Mouse (Mus musculus): ENCODE data around the gene Apba3. TPM values are rescaled to one million over a fixed set of nuclear protein-coding genes. Genes with fewer than 3 reads are reported as not detected.

Gene Apba3
- total RNA-seq, 2 experiments from 2014 or later: 62.8 to 71.1 TPM

DNA sequence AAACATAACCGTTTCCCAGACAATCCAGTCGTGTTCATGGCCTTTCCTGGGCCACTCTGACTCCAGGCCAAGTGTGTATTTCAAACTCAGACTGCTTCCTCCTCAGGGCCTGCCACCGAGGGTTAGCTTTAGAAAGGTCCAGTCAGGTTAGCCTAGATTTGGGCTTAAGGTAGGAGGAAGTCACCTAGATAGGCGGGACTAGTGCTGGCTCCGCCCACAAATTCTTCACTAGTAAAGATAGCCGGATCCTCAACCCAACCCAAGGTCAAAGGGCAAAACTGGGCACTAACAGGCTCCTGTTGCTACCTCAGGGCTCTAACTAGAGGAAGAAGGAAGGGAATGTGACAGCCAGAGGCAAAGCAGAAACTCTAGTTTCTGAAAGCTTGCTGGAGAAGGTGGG lies 19.8 kb downstream of the Apba3 start:
- intact Hi-C loops (cut with DNase I; ENCODE audit: low total_unique reads): loop anchor here (5.0 to 10.0 kb wide), 2 partner anchors 66 to 168 kb away; partner anchors contain the start of genes Hmg20b and Nfic
- no peak for DNase-seq

DNA sequence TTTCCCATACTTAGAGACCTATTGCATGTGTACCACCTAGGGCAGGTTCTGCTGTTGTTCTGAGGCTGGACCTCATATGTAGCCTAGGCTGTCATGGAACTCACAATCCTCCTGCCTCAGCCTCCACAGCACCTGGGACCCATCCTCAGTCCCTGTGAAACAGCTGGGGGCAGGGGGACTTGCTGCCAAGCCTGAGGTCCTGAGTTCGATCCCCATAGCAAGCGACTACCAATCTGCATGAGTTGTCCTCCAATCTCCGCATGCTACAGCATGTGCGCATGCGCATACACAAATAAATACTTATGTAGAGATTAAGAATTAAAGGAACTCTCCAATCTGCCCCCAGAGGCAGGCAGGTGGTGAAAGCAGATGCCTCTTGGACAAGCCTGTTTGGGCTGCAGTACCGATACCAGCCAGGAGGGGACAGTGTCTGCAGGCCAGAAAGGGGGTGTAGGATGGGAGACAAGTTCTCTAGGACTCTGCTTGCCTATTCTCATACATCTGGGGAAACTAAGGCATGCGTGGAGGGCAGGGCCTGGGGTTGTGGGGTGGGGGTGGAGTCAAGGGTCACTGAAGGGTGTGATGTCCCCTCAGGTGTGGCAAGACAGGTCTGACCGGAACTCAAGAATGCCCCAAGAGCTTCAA lies 20.9 kb downstream of the Apba3 start:
- intact Hi-C loops (cut with DNase I; ENCODE audit: low total_unique reads): loop anchor here (5.0 to 10.0 kb wide), 2 partner anchors 65 to 167 kb away; partner anchors contain the start of genes Hmg20b and Nfic
- DNase-seq: peak; percentile 54

DNA sequence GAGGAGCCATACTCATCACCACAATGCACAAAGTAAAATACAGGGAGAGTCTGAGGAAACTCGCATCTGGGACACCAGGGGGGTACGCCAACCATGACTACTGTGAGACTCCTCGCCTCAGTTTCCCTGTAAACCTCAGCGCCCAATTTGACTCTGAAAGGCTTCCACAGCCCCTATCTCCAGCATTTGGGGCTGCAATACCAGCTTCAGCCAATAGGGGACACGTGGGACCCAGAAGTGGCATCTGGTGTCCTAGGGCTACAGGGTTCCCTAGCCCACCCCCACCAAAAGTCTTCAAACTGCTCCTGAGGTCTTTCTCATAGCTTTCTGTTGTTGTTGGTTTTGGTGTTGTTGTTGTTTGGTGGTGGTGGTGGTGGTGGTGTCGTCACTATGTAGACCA lies 21.8 kb downstream of the Apba3 start:
- no peak for DNase-seq
- intact Hi-C loops (cut with DNase I; ENCODE audit: low total_unique reads): loop anchor here (5.0 to 10.0 kb wide), 2 partner anchors 64 to 166 kb away; partner anchors contain the start of genes Hmg20b and Nfic

DNA sequence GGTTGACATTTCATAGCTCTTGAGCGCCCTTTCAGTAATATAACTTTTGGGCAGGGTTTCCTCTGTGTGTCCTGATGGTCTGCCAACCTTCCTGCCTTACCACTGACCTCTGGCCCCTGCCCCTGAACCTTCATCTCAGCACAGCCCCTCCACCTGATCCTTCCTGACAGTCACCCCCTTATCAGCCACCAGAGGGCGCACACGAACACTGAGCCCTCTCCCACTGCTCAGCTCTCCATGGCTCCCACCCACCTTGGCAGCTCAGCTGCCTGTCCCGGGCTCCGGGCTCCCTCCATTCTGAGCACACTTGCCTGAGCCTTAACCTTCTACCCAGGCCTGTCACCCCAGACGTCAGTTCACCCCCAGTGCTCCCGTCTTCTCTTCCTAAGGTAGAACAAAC lies 22.5 kb downstream of the Apba3 start:
- intact Hi-C loops (cut with DNase I; ENCODE audit: low total_unique reads): loop anchor here (5.0 to 10.0 kb wide), 2 partner anchors 63 to 166 kb away; partner anchors contain the start of genes Hmg20b and Nfic
- DNase-seq: peak; percentile 73

DNA sequence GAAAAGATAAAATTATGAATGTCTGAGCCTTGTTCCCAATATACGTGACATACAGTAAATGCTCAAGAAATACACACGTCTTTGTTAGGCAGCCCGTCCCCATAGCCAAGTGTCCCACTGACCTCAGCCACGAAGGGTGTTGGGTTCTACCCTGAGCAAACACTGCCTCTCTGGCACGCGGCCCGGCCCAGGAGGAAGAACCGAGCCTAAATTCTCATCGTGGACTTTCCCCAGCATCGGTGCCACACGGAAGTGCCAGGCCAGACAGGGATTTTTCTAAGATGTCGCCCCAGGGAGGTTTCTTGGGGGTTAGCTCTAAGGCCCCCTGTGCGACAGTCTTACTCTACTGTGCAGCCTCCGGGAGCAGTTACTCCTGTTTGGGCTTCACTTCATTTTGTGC lies 23.1 kb downstream of the Apba3 start:
- intact Hi-C loops (cut with DNase I; ENCODE audit: low total_unique reads): loop anchor here (5.0 to 10.0 kb wide), 2 partner anchors 62 to 165 kb away; partner anchors contain the start of genes Hmg20b and Nfic
- no peak for DNase-seq

DNA sequence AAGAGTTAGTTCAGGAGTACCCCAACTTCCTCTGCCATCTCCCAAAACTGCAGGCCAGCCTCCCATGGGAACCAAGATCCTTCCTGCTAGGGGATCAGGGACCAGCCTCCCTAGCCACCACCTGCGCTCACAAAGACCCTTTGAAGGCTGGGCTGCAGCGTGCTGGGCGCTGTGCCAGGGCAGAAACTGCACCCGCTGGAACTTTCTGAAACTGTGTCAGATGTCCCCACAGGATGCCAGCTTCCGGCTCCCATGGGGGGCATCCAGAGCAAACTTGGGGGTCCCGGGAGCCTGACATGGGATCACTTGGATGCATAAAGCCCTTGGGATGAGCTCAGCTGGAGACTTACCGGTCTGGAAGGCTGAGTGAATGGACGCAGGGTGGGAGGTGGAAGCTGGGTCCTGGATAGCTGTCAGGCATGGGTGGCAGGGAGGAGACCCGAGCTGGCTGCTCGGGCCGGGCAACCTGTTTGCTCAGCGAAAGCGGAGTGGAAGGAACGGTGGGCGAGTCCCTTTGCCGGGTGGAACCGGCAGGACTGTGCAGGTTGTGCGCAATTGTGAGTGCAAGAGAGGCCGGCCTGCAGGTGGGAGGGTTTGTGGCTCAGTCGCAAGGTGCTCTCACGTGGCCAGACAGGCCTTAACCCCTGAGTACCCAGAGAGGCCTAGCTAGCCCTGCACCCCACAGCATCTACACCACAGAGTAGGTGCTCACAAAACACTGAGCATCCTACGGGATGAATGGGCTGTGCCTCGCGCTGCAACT lies 24.1 kb downstream of the Apba3 start:
- intact Hi-C loops (cut with DNase I; ENCODE audit: low total_unique reads): no loop called here
- DNase-seq: no peak

DNA sequence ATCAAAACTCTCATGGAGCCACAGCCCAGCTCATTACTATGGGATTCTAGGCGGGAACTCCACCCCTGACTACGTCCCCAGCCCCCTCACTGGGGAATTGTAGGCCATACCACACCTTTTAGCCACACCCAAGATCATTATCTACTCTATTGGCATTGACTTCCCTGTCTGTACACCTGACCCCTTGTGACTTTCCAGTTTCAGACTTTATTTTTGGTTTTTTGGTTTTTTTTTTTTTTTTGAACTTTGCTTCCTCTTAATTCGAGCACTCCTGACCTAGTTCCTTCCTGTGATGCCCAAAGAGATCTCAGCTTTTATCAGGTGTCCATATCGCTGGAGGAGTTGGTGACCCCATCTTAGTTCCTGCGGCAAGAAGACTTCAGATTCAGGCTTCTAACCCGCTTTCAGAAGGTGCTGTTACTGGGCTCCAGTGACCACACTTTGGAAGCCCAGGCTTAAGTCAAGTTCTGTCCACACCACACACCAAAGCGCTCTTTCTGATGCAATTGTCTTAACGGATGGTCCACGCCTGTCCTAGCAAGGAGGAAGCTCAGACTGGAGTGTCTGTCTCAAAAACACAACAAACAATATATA lies 24.8 kb downstream of the Apba3 start, which contains the start of gene Tjp3:
Gene Tjp3, minus strand, starts transcription at position 71 of the 594 bp plus-strand sequence.
- intact Hi-C loops (cut with DNase I; ENCODE audit: low total_unique reads): no loop called here
- DNase-seq: no peak

DNA sequence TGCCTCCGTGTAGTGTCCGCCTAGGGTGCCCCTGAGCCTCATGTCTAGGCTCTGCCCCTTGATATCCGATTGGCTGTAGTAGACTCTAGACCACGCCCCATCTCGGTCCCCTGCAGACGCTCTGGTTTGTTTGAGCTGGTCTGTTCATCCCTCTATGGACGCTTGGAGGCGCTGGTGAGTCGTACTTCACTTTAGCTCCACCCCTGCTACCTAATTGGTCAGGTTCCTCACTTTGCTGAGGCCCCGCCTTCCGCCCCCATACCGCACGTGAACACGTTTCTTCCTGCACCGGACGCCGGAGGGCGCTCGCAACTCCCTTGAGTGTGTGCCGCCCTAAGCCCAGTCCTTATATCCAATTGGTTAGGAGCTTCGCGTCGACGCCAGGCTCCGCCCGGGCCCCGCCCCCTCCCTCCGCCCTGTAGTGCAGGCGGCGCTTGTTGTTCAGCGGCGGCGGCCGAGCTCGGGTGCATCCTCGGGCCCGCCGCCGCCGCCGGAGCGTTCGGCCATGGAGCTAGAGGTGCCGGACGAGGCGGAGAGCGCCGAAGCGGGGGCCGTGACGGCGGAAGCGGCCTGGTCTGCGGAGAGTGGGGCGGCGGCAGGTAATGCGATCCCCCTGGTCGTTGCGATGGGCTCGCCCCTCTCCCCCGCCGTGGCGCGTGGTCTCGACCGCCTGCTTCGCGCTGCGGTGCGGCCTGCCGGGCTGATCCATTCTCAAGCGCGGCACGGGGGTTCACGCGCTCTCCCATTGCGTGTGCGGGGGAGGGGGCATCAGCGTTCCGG lies 26.0 kb downstream of the Apba3 start, which contains the start of gene Pip5k1c:
Gene Pip5k1c, plus strand, starts transcription at position 410 of the 780 bp plus-strand sequence.
- DNase-seq: peak; percentile 98
- intact Hi-C loops (cut with DNase I; ENCODE audit: low total_unique reads): no loop called here

DNA sequence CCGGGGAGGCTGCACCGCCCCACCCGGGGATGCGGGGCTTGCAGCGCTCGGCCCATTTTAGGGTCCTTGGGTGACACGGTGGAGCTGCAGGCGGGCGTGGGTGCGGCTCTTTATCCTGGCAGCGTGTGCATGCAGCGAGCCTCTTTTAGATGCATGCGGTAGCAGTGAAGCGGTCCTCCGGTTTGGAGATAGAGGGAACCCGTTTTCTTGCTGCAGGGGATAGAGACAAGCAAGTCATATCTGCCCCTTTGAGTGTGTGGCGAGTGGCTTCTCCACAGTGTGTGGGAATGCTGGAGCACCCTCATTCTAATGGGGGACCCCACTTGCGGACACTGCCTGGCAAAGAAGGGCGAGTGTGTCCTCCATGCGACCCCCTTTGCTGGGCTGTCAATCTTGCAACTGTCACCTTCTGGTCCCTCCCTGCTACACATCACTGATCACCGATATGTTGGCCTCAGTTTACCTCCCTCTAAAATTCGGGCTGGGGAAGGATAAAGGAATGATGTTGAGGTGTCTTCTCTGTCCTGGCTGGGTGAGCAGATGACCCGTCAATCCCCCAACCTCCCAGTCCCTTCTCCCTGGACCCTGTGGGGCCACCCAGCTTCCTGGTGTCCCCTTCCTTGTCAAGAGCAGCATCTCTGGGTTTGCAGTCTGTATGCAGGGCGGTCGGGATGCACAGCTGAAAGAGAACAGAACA lies 26.7 kb downstream of the Apba3 start:
- no peak for DNase-seq
- intact Hi-C loops (cut with DNase I; ENCODE audit: low total_unique reads): no loop called here

DNA sequence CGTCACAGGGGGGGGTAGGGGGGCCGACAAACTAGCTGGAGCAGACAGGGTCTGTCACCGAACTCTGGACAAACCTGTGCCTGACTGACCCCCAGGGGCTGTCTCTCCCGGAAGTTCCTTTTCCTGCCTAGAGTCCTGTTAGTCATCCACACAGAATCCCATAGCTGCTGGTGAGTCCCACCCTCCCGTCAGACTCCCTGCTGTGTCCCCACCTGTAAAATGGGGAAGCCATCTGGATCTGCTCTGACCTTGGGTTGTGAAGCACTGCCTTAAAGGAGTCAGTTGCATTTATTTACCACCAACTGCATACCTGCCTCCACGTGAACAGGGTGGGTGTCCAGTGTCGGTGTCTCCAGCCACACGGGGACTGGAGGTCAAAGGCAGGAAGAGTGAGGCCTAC lies 27.7 kb downstream of the Apba3 start:
- no peak for DNase-seq
- intact Hi-C loops (cut with DNase I; ENCODE audit: low total_unique reads): no loop called here

DNA sequence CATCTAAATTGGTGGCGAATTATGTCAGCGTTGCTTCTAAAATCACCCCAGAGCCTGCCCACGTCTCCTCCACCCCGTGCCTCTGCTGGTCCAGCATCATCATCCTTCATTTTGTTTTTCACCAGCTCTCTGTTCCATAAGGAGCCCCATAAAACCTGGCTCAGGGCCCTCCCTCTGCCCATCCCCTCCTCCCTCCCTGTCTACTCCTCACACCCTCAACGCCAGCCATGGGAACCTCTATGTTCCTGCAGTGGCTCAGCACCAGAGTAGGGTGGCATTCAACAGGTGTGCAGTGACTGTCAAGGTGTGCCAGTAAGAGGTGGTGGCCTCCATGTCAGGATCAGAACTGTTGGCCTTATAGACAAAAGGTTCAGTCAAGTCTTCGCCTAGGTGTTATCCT lies 28.4 kb downstream of the Apba3 start:
- intact Hi-C loops (cut with DNase I; ENCODE audit: low total_unique reads): no loop called here
- DNase-seq: no peak

DNA sequence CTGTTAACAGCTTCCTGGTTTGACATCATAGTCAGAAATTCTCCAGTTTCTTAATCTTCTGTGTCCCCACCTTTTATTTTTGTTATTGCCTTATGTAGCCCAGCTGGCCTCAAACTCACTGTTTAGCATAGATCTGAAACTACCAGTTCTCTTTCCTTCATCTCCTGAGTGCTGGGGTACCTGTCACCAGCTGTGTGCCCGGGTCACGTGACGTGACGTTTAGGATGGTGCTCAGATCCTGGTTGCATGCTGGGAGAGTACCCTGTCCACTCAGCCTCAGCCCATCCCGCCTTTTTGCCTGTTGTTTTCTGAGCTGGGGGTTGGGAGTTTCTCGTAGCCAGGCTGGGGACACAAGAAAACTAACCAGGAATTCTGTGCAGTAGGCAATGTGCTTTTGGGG lies 30.5 kb downstream of the Apba3 start:
- DNase-seq: no peak
- intact Hi-C loops (cut with DNase I; ENCODE audit: low total_unique reads): no loop called here

DNA sequence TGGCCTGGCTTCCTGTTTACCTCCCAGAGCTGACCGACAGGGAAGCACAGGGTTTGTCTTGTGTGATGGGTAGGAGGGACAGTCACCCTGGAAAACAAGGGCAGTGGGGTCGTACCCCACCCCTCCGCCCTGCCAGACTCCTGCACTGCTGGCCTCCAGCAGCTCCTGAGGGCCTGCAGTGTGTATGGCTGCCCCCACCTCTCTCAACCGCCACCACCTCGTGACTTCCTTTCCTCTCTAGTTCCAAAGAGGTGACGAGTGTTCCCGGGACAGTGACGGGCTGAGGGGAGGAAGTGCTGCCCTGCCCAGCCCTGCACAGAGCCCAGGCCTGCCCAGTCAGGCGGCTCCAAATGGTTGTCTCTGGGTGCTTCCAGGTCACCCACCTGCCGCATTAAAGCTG lies 31.1 kb downstream of the Apba3 start:
- DNase-seq: peak; percentile 48
- intact Hi-C loops (cut with DNase I; ENCODE audit: low total_unique reads): no loop called here

DNA sequence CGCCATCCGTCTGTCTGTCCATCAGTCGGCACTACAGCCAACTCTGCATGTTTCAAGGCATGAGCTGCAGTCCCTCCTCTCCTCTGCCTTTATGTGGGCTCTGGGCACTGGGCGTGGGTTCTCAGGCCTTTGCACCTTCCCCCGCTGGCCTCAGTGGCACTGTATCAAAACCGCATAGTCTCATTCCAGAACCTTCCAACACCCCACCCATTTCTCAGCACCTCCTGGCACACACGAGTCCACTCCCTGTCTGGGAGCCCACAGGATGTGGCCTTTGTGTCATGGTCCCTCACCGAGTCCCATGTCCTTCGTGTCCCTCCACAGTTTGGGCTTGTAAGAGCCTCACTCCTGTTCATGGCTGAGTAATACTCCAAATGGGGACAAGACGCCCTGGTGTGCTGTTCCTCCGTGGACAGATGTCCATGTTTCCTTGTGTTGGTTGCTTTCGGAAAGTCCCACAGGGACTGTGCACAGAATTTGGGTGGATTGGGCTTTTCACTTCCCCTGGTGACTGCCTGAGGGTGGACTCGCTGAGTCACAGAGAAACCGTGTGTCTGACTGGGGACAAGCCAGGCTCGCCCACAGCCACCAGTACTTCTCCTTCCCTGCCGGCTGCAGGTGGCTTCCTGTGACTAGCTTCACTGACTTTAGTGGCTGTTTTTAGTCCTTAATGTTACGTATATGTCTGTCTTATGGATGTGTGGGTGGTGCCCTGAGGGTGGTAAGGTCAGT lies 31.8 kb downstream of the Apba3 start:
- DNase-seq: no peak
- intact Hi-C loops (cut with DNase I; ENCODE audit: low total_unique reads): no loop called here

DNA sequence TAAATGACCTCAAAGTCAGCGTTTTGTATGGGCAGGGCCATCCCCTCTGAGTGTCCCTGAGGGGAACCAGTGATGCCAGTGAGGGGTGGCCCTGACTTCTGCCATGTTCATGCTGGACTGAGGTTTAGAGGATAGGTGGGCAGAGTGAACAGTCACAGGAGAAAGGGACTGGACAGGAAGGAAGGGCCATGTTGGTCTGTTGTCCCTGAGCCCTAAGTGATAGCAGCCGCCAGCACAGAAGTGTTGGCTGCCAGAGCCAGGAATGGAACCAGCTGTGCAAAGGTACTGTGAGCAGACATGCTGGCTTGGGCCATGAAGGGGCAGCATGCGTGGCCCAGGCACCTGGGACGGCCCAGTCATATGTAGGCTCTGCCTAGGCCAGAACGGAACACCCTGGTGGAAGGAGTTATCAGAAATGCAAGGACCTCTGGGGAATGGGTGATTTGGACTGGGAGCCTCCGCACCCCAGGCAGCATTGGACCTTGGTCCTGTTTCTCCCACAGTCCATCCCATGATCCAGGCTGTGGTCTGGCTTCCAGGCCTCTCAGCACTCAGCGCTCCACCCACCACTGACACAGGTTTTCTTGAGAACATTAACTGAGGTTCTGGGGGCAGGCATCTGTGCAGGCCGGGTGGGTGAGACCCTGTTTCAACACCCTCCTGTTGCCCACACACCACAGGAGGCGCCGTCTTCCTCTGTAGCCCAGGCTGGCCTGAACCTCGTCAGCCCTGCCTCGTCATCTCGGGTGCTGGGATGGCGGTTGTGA lies 33.0 kb downstream of the Apba3 start:
- intact Hi-C loops (cut with DNase I; ENCODE audit: low total_unique reads): no loop called here
- DNase-seq: no peak

DNA sequence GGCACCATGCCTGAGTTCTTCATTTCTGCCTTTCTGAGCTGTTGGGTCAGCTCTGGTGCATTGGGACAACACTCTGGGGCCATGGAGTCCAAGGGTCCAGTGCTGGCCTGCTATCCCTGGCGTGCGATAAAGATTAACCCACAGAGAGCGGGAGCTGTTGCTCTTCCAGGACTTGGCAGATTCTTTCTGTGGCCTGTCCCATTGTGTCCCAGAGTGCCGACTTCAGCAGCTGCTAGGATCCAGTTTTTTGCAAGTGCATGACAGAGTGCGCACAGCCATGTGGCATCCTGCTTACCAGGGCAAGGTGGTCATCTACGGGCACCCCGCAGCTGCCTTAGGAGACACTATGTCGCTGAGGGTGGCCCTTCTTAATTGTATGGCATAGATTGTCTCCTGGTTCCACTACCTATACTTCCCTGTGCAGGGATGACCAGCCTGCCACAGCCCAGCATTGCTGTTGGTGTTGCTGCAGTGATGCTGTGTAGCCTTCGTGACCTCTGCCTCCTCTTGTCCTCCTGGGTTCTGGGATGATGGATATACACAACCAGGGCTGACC lies 33.7 kb downstream of the Apba3 start:
- no peak for DNase-seq
- intact Hi-C loops (cut with DNase I; ENCODE audit: low total_unique reads): no loop called here

DNA sequence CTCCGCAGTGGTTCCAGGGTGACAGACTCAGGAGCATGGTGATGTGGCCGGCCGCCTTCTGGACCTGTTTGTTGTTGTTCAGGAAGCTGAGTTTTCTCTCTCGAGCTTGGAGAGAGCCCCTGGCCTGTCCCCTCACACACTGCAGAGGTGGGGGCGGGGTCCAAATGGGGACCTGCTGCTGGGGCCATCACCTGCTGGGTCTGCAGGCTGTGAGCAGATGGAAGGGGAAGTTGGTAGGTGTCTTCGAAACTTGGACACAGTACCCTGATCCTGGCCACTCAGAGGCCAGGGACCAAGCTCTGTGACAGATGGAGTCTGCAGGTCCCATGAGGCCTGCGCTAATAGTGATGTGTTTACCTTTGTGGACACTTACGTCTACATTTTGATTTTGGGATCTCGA lies 34.6 kb downstream of the Apba3 start:
- DNase-seq: no peak
- intact Hi-C loops (cut with DNase I; ENCODE audit: low total_unique reads): no loop called here
